Mouse (Mus musculus): ENCODE data around the gene Kcna2. TPM values are rescaled to one million over a fixed set of nuclear protein-coding genes. Genes with fewer than 3 reads are reported as not detected.

The Kcna2 gene
- polyA plus RNA-seq (2015; fragmentation: Nextera tagmentation; extraction: Ambion mirVana): 1.5 and 1.9 TPM in 2 replicates

- peak; percentile 36 for ATAC-seq (ENCODE audit: low read depth)
- H3K27ac ChIP-seq (replicated peaks): peak within 1 kb of the TSS; percentile 90
- 2% methylated on average over 16 of the region's 16 CpGs for WGBS
Observed at GRCm38 (mm10) chr3:107100811-107101455, at the start of gene Kcna2. Gene Kcna2 (plus strand): TSS chr3:107101146.

DNA sequence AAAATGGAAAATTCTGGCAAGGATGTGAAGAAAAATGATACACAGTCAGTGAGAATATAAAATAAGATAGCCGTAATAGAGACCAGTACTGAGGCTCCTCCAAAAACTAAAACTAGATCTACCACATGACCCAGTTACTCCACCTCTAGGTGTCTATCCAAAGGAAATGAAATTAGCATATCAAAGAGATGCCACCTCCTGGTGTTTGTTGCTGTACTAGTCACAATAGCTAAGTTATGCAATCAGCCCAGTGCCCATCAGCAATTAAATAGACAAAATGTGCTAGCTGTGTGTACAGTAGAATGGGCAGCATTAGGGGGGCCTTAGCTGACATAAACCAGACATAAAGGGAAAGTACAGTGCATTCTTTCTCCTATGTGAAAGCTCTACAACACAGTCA, 39.5 kb upstream of the Kcna2 start:
- Histone ChIP-seq H3K4me1 (replicated peaks) (no peaks in the 10 kb centered on the region), H3K36me3 (no peaks in the 10 kb centered on the region), H3K4me3 (no peak overlapping the region), H3K27ac (replicated peaks) (no peak overlapping the region), H3K9ac (no peak overlapping the region), H3K9me3 (no peaks in the 10 kb centered on the region), H3K4me2 (no peak overlapping the region), H3K27me3 (no peaks in the 10 kb centered on the region)
- 86% methylated on average over 1 of the region's 1 CpGs for WGBS
- ATAC-seq (ENCODE audit: low read depth): no peak

More at GRCm38 (mm10) chr3:107100811-107101455, at the start of gene Kcna2:
- peaks cover 35% of the 10 kb centered on the region for H3K27me3 ChIP-seq
- H3K4me3 ChIP-seq: peak within 1 kb of the TSS; percentile 70
- H3K36me3 ChIP-seq: 0 out of 2 replicates have a peak, but pooled peaks cover 10% of the 10 kb centered on the region
- peak within 1 kb of the TSS; percentile 89 for H3K4me2 ChIP-seq
- H3K9ac ChIP-seq: peak within 1 kb of the TSS; percentile 86
- no peaks in the 10 kb centered on the region for H3K9me3 ChIP-seq
- peaks cover 41% of the 10 kb centered on the region for H3K4me1 ChIP-seq (replicated peaks)

- 80% methylated on average over 1 of the region's 1 CpGs for WGBS
- H3K27ac ChIP-seq (replicated peaks): no peak overlapping the region
- no peaks in the 10 kb centered on the region for H3K36me3 ChIP-seq
- no peaks in the 10 kb centered on the region for H3K4me1 ChIP-seq (replicated peaks)
- H3K9me3 ChIP-seq: no peaks in the 10 kb centered on the region
- no peak for ATAC-seq (ENCODE audit: low read depth)
- no peak overlapping the region for H3K4me3 ChIP-seq
- H3K9ac ChIP-seq: no peak overlapping the region
- H3K4me2 ChIP-seq: no peak overlapping the region
- H3K27me3 ChIP-seq: no peaks in the 10 kb centered on the region
Observed at GRCm38 (mm10) chr3:107062771-107063170, 38.2 kb upstream of the Kcna2 start.

GRCm38 (mm10) chr3:107065510-107066095, 35.3 kb upstream of the Kcna2 start:
- ATAC-seq (ENCODE audit: low read depth): peak; percentile 65; the same call in 1 of the 2 replicates
- H3K4me1 ChIP-seq (replicated peaks): no peaks in the 10 kb centered on the region
- no peaks in the 10 kb centered on the region for H3K36me3 ChIP-seq
- no peak overlapping the region for H3K27ac ChIP-seq (replicated peaks)
- H3K9me3 ChIP-seq: no peaks in the 10 kb centered on the region
- WGBS: 61% methylated on average over 6 of the region's 6 CpGs
- no peak overlapping the region for H3K4me3 ChIP-seq
- H3K4me2 ChIP-seq: no peak overlapping the region
- no peaks in the 10 kb centered on the region for H3K27me3 ChIP-seq
- no peak overlapping the region for H3K9ac ChIP-seq

GRCm38 (mm10) chr3:107066165-107066850, 34.6 kb upstream of the Kcna2 start:
- Histone ChIP-seq H3K27me3 (no peaks in the 10 kb centered on the region), H3K9ac (no peak overlapping the region), H3K27ac (replicated peaks) (no peak overlapping the region), H3K4me1 (replicated peaks) (no peaks in the 10 kb centered on the region), H3K36me3 (no peaks in the 10 kb centered on the region), H3K4me2 (no peak overlapping the region), H3K9me3 (no peaks in the 10 kb centered on the region), H3K4me3 (no peak overlapping the region)
- 82% methylated on average over 7 of the region's 7 CpGs for WGBS
- peak; percentile 40; the same call in 1 of the 2 replicates for ATAC-seq (ENCODE audit: low read depth)

- Histone ChIP-seq H3K4me1 (replicated peaks) (no peaks in the 10 kb centered on the region), H3K4me2 (no peak overlapping the region), H3K36me3 (no peaks in the 10 kb centered on the region), H3K27ac (replicated peaks) (no peak overlapping the region), H3K9me3 (no peaks in the 10 kb centered on the region), H3K4me3 (no peak overlapping the region), H3K9ac (no peak overlapping the region), H3K27me3 (no peaks in the 10 kb centered on the region)
- whole genome bisulfite sequencing: 80% methylated on average over 6 of the region's 6 CpGs
- no peak for ATAC-seq (ENCODE audit: low read depth)
Observed at GRCm38 (mm10) chr3:107067245-107067644, 33.7 kb upstream of the Kcna2 start.

- H3K9ac ChIP-seq: no peak overlapping the region
- H3K4me1 ChIP-seq (replicated peaks): no peaks in the 10 kb centered on the region
- H3K9me3 ChIP-seq: no peaks in the 10 kb centered on the region
- 77% methylated on average over 2 of the region's 2 CpGs for WGBS
- no peak for ATAC-seq (ENCODE audit: low read depth)
- H3K27ac ChIP-seq (replicated peaks): no peak overlapping the region
- no peaks in the 10 kb centered on the region for H3K36me3 ChIP-seq
- no peak overlapping the region for H3K4me2 ChIP-seq
- H3K27me3 ChIP-seq: no peaks in the 10 kb centered on the region
- H3K4me3 ChIP-seq: no peak overlapping the region
Observed at GRCm38 (mm10) chr3:107073863-107074262, 27.1 kb upstream of the Kcna2 start.

GRCm38 (mm10) chr3:107075705-107076104, 25.2 kb upstream of the Kcna2 start:
- no peak for ATAC-seq (ENCODE audit: low read depth)
- Histone ChIP-seq H3K9ac (no peak overlapping the region), H3K4me2 (no peak overlapping the region), H3K4me1 (replicated peaks) (no peaks in the 10 kb centered on the region), H3K4me3 (no peak overlapping the region), H3K27me3 (no peaks in the 10 kb centered on the region), H3K36me3 (no peaks in the 10 kb centered on the region), H3K27ac (replicated peaks) (no peak overlapping the region), H3K9me3 (no peaks in the 10 kb centered on the region)
- WGBS: 90% methylated on average over 1 of the region's 1 CpGs

DNA sequence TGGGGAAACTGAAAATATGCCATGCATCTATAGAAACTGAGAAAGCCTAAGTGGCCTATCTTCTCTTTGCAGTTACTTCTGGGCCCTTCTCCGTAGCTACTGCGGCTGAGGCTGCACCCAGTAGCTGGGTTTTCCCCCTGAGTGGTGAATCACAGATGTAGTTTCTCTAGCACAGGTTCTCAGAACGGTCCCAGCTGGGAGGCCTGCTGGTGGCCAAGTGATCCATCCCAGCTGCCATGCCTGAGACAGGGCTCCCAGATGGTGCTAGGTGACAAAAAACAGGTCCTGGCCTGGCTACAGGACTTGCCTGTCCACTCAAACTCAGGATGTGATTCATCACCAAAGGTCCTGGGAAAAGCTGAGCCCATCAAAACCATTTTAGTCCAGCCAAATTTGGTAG, 24.3 kb upstream of the Kcna2 start:
- no peak for ATAC-seq (ENCODE audit: low read depth)
- H3K9ac ChIP-seq: no peak overlapping the region
- H3K36me3 ChIP-seq: no peaks in the 10 kb centered on the region
- H3K4me3 ChIP-seq: no peak overlapping the region
- H3K9me3 ChIP-seq: no peaks in the 10 kb centered on the region
- H3K27ac ChIP-seq (replicated peaks): no peak overlapping the region
- 83% methylated on average over 3 of the region's 3 CpGs for WGBS
- H3K4me1 ChIP-seq (replicated peaks): no peaks in the 10 kb centered on the region
- H3K4me2 ChIP-seq: no peak overlapping the region
- no peaks in the 10 kb centered on the region for H3K27me3 ChIP-seq

- no peaks in the 10 kb centered on the region for H3K4me1 ChIP-seq (replicated peaks)
- no peaks in the 10 kb centered on the region for H3K9me3 ChIP-seq
- H3K9ac ChIP-seq: no peak overlapping the region
- no peaks in the 10 kb centered on the region for H3K27me3 ChIP-seq
- 89% methylated on average over 2 of the region's 2 CpGs for WGBS
- no peak overlapping the region for H3K4me3 ChIP-seq
- H3K27ac ChIP-seq (replicated peaks): no peak overlapping the region
- ATAC-seq (ENCODE audit: low read depth): no peak
- H3K36me3 ChIP-seq: no peaks in the 10 kb centered on the region
- H3K4me2 ChIP-seq: no peak overlapping the region
Observed at GRCm38 (mm10) chr3:107077101-107077500, 23.8 kb upstream of the Kcna2 start.

GRCm38 (mm10) chr3:107080803-107081202, 20.1 kb upstream of the Kcna2 start:
- 93% methylated on average over 3 of the region's 3 CpGs for WGBS

DNA sequence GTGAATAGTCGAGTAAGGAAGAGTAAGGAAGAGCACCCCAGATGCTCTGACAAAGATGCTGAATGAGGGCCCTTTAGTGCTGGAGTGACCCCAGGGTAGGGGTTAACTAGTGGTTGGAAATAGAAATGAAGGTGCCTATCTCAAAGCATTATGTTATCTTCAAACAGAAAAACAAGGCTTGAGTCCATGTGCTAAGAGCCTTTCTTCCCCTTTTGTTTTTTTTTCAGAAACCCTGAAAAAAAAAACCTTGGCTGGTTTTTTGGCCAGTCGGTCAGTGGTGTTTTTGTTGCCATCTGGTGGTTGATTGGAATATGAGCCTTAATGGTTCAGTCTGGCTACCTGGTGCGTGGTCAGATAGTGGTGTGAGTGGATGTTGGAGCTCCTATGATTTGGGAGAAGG, 19.7 kb upstream of the Kcna2 start:
- H3K27me3 ChIP-seq: no peaks in the 10 kb centered on the region
- H3K9me3 ChIP-seq: no peaks in the 10 kb centered on the region
- H3K27ac ChIP-seq (replicated peaks): no peak overlapping the region
- no peaks in the 10 kb centered on the region for H3K36me3 ChIP-seq
- no peak for ATAC-seq (ENCODE audit: low read depth)
- H3K4me2 ChIP-seq: no peak overlapping the region
- no peak overlapping the region for H3K4me3 ChIP-seq
- H3K4me1 ChIP-seq (replicated peaks): no peaks in the 10 kb centered on the region
- 35% methylated on average over 3 of the region's 3 CpGs for WGBS
- no peak overlapping the region for H3K9ac ChIP-seq

More at GRCm38 (mm10) chr3:107080803-107081202, 20.1 kb upstream of the Kcna2 start:
- no peaks in the 10 kb centered on the region for H3K27me3 ChIP-seq
- ATAC-seq (ENCODE audit: low read depth): no peak
- no peaks in the 10 kb centered on the region for H3K4me1 ChIP-seq (replicated peaks)
- no peak overlapping the region for H3K4me3 ChIP-seq
- no peak overlapping the region for H3K4me2 ChIP-seq
- no peaks in the 10 kb centered on the region for H3K36me3 ChIP-seq
- no peak overlapping the region for H3K27ac ChIP-seq (replicated peaks)
- no peak overlapping the region for H3K9ac ChIP-seq
- H3K9me3 ChIP-seq: no peaks in the 10 kb centered on the region

All from neural tube, embryonic 13.5 days (tissue).